Mouse (Mus musculus) Muller cell, postnatal 12 days (primary cell): ENCODE data around the gene Jak1.
"Not testable (repeated sequence)": the region's sequence is repeated elsewhere in the genome, so short reads cannot be mapped to it uniquely, and the experiment has no call there.

ENCODE experiments used
- DNase-seq: peaks from one replicate; pipeline ENCODE4 v3.0.0-alpha.2; 2015; ENCODE audit errors: inconsistent ontology term

The Jak1 gene

DNA sequence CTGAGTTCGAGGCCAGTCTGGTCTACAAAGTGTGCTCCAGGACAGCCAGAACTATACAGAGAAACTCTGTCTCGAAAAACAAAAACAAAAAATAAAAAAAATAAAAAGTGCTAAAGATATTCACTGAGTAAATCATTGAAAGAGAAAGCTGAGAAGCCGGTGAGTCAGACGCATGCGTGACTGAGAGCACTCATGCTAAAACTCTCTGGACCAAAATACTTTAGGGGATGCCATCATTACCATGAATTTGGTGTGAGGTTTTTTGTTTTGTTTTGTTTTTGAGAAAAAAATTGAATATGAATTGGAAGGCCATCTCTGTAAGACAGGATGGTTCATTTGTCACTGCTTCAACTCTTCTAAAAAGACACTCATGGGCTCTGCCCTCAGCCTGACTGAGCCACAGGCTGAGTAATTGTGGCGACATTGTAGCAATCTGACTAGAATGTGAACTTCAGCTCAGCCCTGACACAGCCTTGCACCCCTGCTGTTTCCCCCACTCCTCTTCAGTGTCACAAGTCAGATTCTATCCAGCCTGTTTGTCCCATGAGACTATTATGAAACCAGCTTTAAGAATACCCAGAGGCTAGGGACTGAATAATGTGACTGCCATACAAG is 11.5 kb upstream of the Jak1 start:
- DNase-seq: peak; percentile 63

GRCm38 (mm10) chr4:101275881-101276280 is 10.8 kb upstream of the Jak1 start:
- no peak for DNase-seq

GRCm38 (mm10) chr4:101270734-101271133 is 5.7 kb upstream of the Jak1 start:
- DNase-seq: no peak

DNA sequence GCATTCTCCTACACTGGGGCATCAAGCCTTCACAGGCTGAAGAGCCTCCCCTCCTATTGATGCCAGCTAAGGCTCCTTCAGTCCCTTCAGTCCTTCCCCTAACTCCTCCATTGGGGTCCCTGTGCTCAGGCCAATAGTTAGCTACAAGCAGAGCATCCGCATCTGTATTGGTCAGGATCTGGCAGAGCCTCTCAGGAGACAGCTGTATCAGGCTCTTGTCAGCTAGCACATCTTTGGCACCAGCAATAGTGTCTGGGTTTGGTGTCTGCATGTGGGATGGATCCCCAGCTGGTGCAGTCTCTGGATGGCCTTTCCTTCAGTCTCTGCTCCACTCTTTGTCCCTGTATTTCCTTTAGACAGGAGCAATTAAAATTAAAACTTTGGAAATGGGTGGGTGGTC is 3.4 kb upstream of the Jak1 start:
- DNase-seq: not testable (repeated sequence)

- DNase-seq: no peak
Observed at GRCm38 (mm10) chr4:101265523-101265922, 441 bp upstream of the Jak1 start.

GRCm38 (mm10) chr4:101263968-101264740 is 928 bp downstream of the Jak1 start:
- DNase-seq: peak; percentile 51

- DNase-seq: no peak
Observed at GRCm38 (mm10) chr4:101261596-101261995, 3.5 kb downstream of the Jak1 start.

- DNase-seq: no peak
Observed at GRCm38 (mm10) chr4:101260744-101261291, 4.3 kb downstream of the Jak1 start.

DNA sequence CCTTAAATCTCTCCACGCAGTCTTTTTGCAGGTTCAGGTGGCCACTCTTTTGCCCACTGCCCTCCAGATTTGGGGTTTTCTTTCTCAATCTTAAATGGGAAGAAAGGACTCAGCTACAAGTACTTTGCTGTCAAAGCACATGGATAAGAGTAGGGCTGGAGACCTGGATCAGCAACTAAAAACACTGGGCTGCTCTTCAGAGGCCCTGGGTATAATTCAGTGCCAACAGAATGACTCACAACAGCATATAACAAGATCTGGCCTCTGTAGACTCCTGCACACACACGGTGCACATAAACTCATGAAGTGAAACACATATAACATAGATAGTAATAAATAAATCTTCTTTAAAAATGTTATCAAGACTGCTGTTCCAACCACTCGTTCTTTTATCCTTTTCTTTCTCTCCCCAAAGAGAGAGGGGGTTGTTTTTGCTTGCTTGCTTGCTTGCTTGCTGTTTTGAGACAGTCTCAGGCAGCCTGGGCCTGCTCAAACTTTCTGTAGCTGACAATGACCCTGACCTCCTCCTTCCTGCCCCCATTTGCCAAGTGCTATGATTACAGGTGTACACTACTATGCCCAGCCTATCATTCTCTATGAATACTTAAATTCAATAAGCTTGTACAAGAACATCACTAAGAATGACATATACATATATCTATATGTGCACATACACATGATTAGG is 8.4 kb downstream of the Jak1 start:
- DNase-seq: no peak

DNA sequence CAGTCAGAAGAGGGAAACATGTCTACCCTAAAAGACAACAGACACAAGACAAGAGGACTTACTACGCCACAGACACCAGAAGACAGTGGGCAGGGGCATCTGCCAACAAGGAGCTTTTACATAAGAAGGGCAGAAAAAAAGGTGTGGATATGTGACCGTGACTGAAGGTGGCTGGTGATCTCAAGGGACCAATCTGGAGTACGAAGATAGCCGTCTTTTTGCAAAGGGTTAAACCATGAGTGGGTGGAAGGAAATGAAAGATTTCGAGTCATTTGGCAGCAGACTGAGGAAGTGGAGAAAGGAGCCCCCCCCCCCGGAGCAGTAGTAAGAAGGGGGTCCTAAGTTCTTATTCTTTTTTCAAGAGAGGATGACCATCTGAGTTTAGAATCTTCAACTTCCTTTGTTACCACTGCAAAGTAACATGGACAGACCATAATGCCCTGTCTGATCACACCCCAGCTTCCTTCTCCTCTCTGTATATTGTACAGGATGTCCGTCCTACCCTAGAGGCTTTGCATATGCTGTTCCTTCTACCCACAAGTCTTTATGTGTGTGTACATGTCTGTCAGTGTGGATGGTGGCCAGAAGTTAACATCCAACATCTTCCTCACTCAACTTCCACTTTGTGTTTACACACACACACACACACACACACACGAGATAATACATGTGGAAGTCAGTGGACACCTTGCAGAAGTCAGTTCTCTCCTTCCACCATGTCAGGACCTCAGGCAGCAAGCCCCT is 10.3 kb downstream of the Jak1 start:
- no peak for DNase-seq

- no peak for DNase-seq
Observed at GRCm38 (mm10) chr4:101254015-101254414, 11.1 kb downstream of the Jak1 start.

DNA sequence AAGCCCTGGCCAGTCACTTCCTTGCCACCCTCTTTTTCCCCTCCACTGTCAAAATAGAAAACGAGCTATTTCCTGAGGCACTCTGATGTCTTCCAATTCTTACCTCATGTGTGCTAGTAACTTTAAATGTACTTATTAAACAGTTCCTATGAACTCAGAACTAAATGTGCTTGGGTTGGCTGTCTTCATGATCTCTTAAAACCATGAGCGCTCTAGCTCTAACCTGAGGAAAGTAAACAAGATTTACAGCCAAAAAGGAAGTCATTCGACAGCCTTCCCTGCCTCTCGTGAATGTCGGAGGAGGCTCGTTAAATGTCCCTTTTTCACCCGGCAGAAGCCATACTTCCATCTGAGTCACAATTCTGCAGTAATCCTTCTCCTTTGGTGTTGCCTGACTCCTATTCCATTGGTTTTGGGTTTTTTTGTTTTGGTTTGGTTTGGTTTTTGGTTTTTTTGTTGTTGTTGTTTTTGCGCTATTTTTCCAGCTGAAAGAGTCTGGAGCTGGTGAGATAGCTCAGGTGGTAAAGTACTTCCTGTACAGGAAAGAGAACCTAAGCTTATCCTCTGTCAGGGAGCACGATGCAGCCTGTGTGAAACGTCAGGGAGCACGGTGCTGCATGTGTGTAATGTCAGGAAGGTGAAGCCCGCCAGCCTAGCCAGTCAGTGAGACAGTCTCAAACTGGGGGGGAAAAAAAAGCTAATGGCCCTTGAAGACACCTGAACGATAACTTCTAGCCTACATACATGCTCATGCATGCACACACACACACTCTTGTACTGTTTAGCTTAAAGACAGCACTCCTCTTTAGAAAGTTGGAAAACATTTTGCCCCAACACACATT is 12.1 kb downstream of the Jak1 start:
- DNase-seq: no peak

DNA sequence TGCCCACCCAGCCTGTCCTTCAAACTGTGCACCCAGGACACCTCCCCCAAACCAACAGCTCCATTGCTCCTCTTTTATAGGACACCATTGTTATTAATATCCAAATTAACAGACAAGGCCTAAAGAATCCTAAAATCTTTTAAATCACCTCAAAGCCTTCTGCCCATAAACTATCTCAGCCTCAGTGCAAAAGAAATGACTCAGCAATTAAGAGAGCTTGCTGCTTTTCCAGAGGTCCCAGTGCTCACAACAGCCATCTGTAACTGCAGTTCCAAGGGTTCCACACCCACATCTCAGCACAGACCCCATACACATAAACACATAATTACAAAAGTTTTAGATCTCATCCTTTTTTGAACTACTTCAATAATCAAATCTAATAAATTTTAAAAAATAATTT is 13.1 kb downstream of the Jak1 start:
- DNase-seq: no peak

- no peak for DNase-seq
Observed at GRCm38 (mm10) chr4:101249977-101250743, 14.9 kb downstream of the Jak1 start.

DNA sequence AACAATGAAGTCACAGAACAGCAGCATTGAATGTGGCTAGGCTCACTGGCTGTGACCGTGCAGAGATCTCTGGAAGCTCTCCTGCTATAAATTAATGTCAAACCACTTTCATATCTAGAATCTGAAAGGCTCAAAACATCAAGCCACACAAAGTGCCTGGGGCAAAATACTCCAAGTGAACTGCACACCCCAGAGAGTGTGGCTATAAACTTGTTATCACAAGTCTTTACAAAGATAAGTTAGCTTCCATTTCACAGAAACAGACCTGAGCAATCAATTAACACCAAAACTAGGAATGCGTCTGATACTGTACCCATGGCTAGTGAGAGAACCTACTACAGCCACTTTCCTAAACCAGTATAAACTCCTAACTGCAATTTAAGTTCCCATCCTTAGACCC is 17.7 kb downstream of the Jak1 start:
- DNase-seq: no peak

- no peak for DNase-seq
Observed at GRCm38 (mm10) chr4:101246569-101246968, 18.5 kb downstream of the Jak1 start.

DNA sequence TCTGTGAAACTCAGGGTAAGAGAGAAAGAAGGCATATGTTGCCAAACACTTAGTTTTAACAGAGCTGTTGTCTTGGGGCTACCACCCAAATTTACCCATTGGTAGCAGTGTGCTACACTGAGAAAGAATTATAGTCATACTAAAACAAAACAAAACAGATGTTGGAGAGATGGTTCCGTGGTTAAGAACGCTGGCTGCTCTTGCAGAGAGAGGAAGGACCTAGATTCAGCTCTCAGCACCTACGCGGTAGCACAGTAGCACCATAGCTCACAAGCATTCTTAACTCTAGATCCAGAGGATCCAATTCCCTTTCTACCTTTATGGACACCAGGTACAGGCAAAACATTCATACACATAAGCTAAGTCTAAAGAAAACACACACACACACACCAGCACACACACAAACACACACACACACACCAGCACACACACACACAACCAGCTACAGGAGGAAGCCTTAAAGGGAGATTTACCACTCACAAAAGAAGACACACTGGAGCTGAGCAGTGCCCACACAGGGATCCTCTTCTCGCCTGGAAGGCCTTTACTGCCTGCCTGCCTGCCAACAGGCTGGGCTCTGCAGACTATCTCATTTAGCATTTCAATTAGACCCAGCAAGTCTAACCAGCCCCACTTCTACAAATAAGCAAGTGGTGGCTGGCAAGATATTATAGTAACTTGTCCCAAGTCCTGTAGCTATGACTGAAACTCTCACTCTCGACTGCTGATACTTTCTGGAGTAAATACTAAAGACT is 20.6 kb downstream of the Jak1 start:
- DNase-seq: no peak

DNA sequence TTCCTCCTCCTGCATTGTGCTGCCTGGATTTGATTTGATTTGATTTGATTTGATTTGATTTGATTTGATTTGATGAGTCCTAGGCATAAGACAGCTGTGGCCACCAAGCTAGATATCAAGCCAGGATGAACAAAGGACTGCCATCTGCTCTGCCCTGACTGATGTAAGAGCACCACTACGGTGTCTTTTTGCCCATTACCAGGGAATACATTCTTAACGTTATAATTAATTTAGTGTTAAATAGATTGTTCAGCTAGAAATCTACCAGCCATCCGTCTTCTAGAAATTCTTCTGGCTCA is 24.3 kb downstream of the Jak1 start:
- no peak for DNase-seq

DNA sequence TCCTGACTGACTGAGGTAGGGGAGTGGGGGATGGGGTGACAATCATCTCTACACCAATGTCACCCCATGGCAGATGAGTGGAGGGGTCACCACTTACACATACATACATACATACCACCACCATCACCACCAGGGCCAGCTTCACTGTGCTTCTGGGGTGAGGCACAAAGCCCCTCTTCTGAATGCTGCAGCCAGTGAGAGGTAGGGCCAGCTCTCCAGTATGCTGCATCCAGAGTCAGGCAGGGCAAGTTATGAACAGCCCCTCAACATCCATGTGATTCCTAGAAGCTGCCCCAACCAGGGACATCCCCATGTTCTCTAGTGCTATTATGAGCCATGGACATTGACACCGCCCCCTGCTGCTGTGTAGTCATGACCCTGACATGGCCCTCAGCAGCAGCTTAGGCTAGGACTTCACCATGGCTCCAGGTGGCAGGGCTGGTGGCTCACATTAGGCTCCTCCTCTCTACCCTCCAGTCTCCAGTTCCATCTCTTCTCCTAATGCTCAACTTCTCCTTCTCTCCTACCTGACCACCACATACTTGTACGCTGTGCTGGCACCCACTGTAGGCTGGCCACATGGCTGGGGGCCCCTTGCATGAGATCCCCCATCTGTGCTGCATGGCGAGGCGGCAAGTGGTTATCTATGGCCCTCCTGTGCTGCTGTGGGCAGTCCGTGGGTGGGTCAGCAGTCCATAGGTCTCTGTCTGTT is 24.8 kb downstream of the Jak1 start:
- no peak for DNase-seq
